In genomic region chr2:121450093-121450492, GRCm38 (mm10) we compare ENCODE assay signal across 8 mouse cellular contexts. TPM values are rescaled to one million over a fixed set of nuclear protein-coding genes. Genes with fewer than 3 reads are reported as not detected.
DNase-seq lines count a peak whose midpoint lies in the region; ATAC-seq and TF ChIP-seq lines count a peak whose summit lies in the region.

No protein-coding gene starts in this region.

- 0% methylated on average over 7 of the region's 7 CpGs for WGBS in kidney, embryonic 15.5 days
- 2% methylated on average over 7 of the region's 7 CpGs for WGBS in embryonic facial prominence, embryonic 10.5 days
- WGBS in hindbrain, embryonic 11.5 days, result 2% methylated on average over 7 of the region's 7 CpGs
- 2% methylated on average over 7 of the region's 7 CpGs for WGBS in olfactory bulb, adult 2 months

- peak overlapping the region; percentile 85 for H3K4me2 ChIP-seq in kidney, embryonic 15.5 days
- peak overlapping the region; percentile 82 for H3K4me2 ChIP-seq in hindbrain, embryonic 11.5 days (replicated peaks; ENCODE audit: low read depth, low read length)

- H3K36me3 ChIP-seq in kidney, embryonic 15.5 days, result peaks cover 40% of the 10 kb centered on the region
- peaks cover 45% of the 10 kb centered on the region for H3K36me3 ChIP-seq in embryonic facial prominence, embryonic 10.5 days (replicated peaks)
- H3K36me3 ChIP-seq in hindbrain, embryonic 11.5 days (ENCODE audit: control insufficient read depth, insufficient read depth, low read length), result no peaks in the 10 kb centered on the region; the same call in 1 of the 2 replicates

- peak overlapping the region; percentile 98 for H3K27ac ChIP-seq in kidney, embryonic 15.5 days
- peak overlapping the region; percentile 96 for H3K27ac ChIP-seq in embryonic facial prominence, embryonic 10.5 days (replicated peaks)
- H3K27ac ChIP-seq in hindbrain, embryonic 11.5 days (ENCODE audit: low read depth, low read length), result peak overlapping the region; percentile 91
- H3K27ac ChIP-seq in olfactory bulb, adult 2 months (ENCODE audit: insufficient read depth, low read depth, low read length), result no peak overlapping the region; the same call in 1 of the 2 replicates

- H3K27me3 ChIP-seq in kidney, embryonic 15.5 days, result no peaks in the 10 kb centered on the region
- H3K27me3 ChIP-seq in embryonic facial prominence, embryonic 10.5 days (replicated peaks; ENCODE audit: low read depth, poor library complexity, severe bottlenecking), result no peaks in the 10 kb centered on the region
- no peaks in the 10 kb centered on the region for H3K27me3 ChIP-seq in hindbrain, embryonic 11.5 days (ENCODE audit: control insufficient read depth, insufficient read depth, low read length)

- TF ChIP-seq CTCF in olfactory bulb, adult 2 months (IDR thresholded peaks at IDR 0.05; ENCODE audit: insufficient read depth, low read depth, low read length), result no peak

- H3K4me3 ChIP-seq in kidney, embryonic 15.5 days (replicated peaks), result peak overlapping the region; percentile 100
- H3K4me3 ChIP-seq in embryonic facial prominence, embryonic 10.5 days, result peak overlapping the region; percentile 100
- H3K4me3 ChIP-seq in hindbrain, embryonic 11.5 days (ENCODE audit: low read depth, low read length), result peak overlapping the region; percentile 94
- peak overlapping the region; percentile 89 for H3K4me3 ChIP-seq in olfactory bulb, adult 2 months (ENCODE audit: insufficient read depth, low read depth, low read length)

- H3K4me1 ChIP-seq in kidney, embryonic 15.5 days, result peaks cover 27% of the 10 kb centered on the region
- H3K4me1 ChIP-seq in embryonic facial prominence, embryonic 10.5 days, result peaks cover 34% of the 10 kb centered on the region
- 0 out of 2 replicates have a peak, but pooled peaks cover 2% of the 10 kb centered on the region for H3K4me1 ChIP-seq in hindbrain, embryonic 11.5 days (replicated peaks; ENCODE audit: control insufficient read depth, insufficient read depth, low read length)
- peaks cover 10% of the 10 kb centered on the region for H3K4me1 ChIP-seq in olfactory bulb, adult 2 months (ENCODE audit: control insufficient read depth, insufficient read depth, low read length)

- no peaks in the 10 kb centered on the region for H3K9me3 ChIP-seq in kidney, embryonic 15.5 days (replicated peaks)
- H3K9me3 ChIP-seq in embryonic facial prominence, embryonic 10.5 days, result no peaks in the 10 kb centered on the region
- no peaks in the 10 kb centered on the region for H3K9me3 ChIP-seq in hindbrain, embryonic 11.5 days (ENCODE audit: control insufficient read depth, low read length)

- ATAC-seq in kidney, embryonic 15.5 days (replicated peaks; ENCODE audit: low FRiP score), result no peak
- 0 out of 2 replicates have a peak, but pooled peaks have one; percentile 4 for ATAC-seq in hindbrain, embryonic 11.5 days (ENCODE audit: low FRiP score)

- no peak for DNase-seq in kidney, adult 18-20 months
- DNase-seq in embryonic facial prominence, embryonic 10.5 days (ENCODE audit: low spot score), result no peak
- DNase-seq in hindbrain, embryonic 11.5 days (ENCODE audit: low spot score), result no peak
- DNase-seq in lung, adult 18-20 months, result peak; percentile 30 to 39
- no peak for DNase-seq in frontal cortex, postnatal 14 days (ENCODE audit: low spot score in 2 of 2)
- no peak for DNase-seq in gastrocnemius, postnatal 14 days

- peak overlapping the region; percentile 99 for H3K9ac ChIP-seq in kidney, embryonic 15.5 days
- peak overlapping the region; percentile 96 for H3K9ac ChIP-seq in hindbrain, embryonic 11.5 days (ENCODE audit: low read depth, low read length)

- no peak for TF ChIP-seq POLR2A in olfactory bulb, adult 2 months (IDR thresholded peaks at IDR 0.05; ENCODE audit: insufficient read depth, low read depth, low read length)

- intact Hi-C loops in gastrocnemius, postnatal 14 days (cut with DNase I; ENCODE audit: low total_unique reads), result no loop called here

RNA-seq across cellular contexts. Expression of gene Serf2, which starts 1.1 kb away (rescaled TPM):
- 482 and 510 TPM in 2 replicates for polyA plus RNA-seq in kidney, embryonic 15.5 days (2015; fragmentation: Nextera tagmentation; extraction: Ambion mirVana)
- 482 and 494 TPM in 2 replicates for polyA plus RNA-seq in embryonic facial prominence, embryonic 10.5 days (2016; fragmentation: Nextera tagmentation; extraction: Ambion mirVana)
- polyA plus RNA-seq in hindbrain, embryonic 11.5 days (2014; fragmentation: Nextera tagmentation; extraction: Ambion mirVana), result 457 and 490 TPM in 2 replicates
- polyA plus RNA-seq in olfactory bulb, adult 2 months (2012; ENCODE audit: insufficient read depth, insufficient read length, low replicate concordance, missing spikeins), result not detected in 2 replicates
- total RNA-seq in gastrocnemius, postnatal 14 days (2021), result 100 to 1,000 TPM; 363 to 364 TPM

RNA-seq across cellular contexts. Expression of gene Hypk, which starts 3.0 kb away (rescaled TPM):
- 119 and 120 TPM in 2 replicates for polyA plus RNA-seq in kidney, embryonic 15.5 days (2015; fragmentation: Nextera tagmentation; extraction: Ambion mirVana)
- 143 and 146 TPM in 2 replicates for polyA plus RNA-seq in embryonic facial prominence, embryonic 10.5 days (2016; fragmentation: Nextera tagmentation; extraction: Ambion mirVana)
- polyA plus RNA-seq in hindbrain, embryonic 11.5 days (2014; fragmentation: Nextera tagmentation; extraction: Ambion mirVana), result 114 and 116 TPM in 2 replicates
- 611 TPM in 1 of 2 replicates, not detected in the other for polyA plus RNA-seq in olfactory bulb, adult 2 months (2012; ENCODE audit: insufficient read depth, insufficient read length, low replicate concordance, missing spikeins)
- total RNA-seq in gastrocnemius, postnatal 14 days (2021), result 10 to 100 TPM; 15.2 to 22.0 TPM

RNA-seq across cellular contexts. Expression of gene Ell3, which starts 6.0 kb away (rescaled TPM):
- 11.2 and 12.9 TPM in 2 replicates for polyA plus RNA-seq in kidney, embryonic 15.5 days (2015; fragmentation: Nextera tagmentation; extraction: Ambion mirVana)
- 8.0 and 12.0 TPM in 2 replicates for polyA plus RNA-seq in embryonic facial prominence, embryonic 10.5 days (2016; fragmentation: Nextera tagmentation; extraction: Ambion mirVana)
- 3.1 and 3.7 TPM in 2 replicates for polyA plus RNA-seq in hindbrain, embryonic 11.5 days (2014; fragmentation: Nextera tagmentation; extraction: Ambion mirVana)
- polyA plus RNA-seq in olfactory bulb, adult 2 months (2012; ENCODE audit: insufficient read depth, insufficient read length, low replicate concordance, missing spikeins), result not detected in 2 replicates
- total RNA-seq in gastrocnemius, postnatal 14 days (2021), result not detected

RNA-seq across cellular contexts. Expression of gene Serinc4, which starts 6.5 kb away (rescaled TPM):
- polyA plus RNA-seq in kidney, embryonic 15.5 days (2015; fragmentation: Nextera tagmentation; extraction: Ambion mirVana), result 0.06 and 0.10 TPM in 2 replicates
- 0.30 and 0.57 TPM in 2 replicates for polyA plus RNA-seq in embryonic facial prominence, embryonic 10.5 days (2016; fragmentation: Nextera tagmentation; extraction: Ambion mirVana)
- polyA plus RNA-seq in hindbrain, embryonic 11.5 days (2014; fragmentation: Nextera tagmentation; extraction: Ambion mirVana), result 0.46 and 0.80 TPM in 2 replicates
- not detected in 2 replicates for polyA plus RNA-seq in olfactory bulb, adult 2 months (2012; ENCODE audit: insufficient read depth, insufficient read length, low replicate concordance, missing spikeins)
- total RNA-seq in gastrocnemius, postnatal 14 days (2021), result not detected

RNA-seq across cellular contexts. Expression of gene Mfap1b, which starts 23.8 kb away (rescaled TPM):
- polyA plus RNA-seq in kidney, embryonic 15.5 days (2015; fragmentation: Nextera tagmentation; extraction: Ambion mirVana), result 53.7 and 54.3 TPM in 2 replicates
- 53.2 and 55.4 TPM in 2 replicates for polyA plus RNA-seq in embryonic facial prominence, embryonic 10.5 days (2016; fragmentation: Nextera tagmentation; extraction: Ambion mirVana)
- polyA plus RNA-seq in hindbrain, embryonic 11.5 days (2014; fragmentation: Nextera tagmentation; extraction: Ambion mirVana), result 80.4 and 80.9 TPM in 2 replicates
- not detected in 2 replicates for polyA plus RNA-seq in olfactory bulb, adult 2 months (2012; ENCODE audit: insufficient read depth, insufficient read length, low replicate concordance, missing spikeins)
- total RNA-seq in gastrocnemius, postnatal 14 days (2021), result 10 to 100 TPM; 21.5 to 23.0 TPM

Comparison
In these comparisons a context has a peak if more than half of its experiments do, and no peak if none do; other contexts are left out.
1. DNase-seq: peak in lung, adult 18-20 months (2 of 2); none in kidney, adult 18-20 months (single experiment), embryonic facial prominence, embryonic 10.5 days (single experiment), hindbrain, embryonic 11.5 days (single experiment), frontal cortex, postnatal 14 days (0 of 2) and gastrocnemius, postnatal 14 days (single experiment).
2. Peak in every context shown above with its lines, with median percentiles within 50 percentile points of each other: H3K4me3 ChIP-seq.